Mouse (Mus musculus) left cerebral cortex, adult 11 months (tissue): ENCODE measurements at regions not wholly inside any gene's neighbourhood (a gene's known extent, or its start where the extent isn't known, plus 50 kb on each side); places are given as distances from the start of the nearest gene placed in this dataset.

Source experiments
- DNase-seq: peaks from one replicate; pipeline ENCODE4 v3.0.0; 2022; ENCODE audit warnings: low spot score

GRCm38 (mm10) chr9:61138741-61139368 lies 233.3 kb upstream of the Tle3 start:
- no peak for DNase-seq

- DNase-seq: no peak
Observed at GRCm38 (mm10) chr9:61143101-61143500, 229.1 kb upstream of the Tle3 start.

- no peak for DNase-seq
Observed at GRCm38 (mm10) chr9:61144685-61145318, 227.4 kb upstream of the Tle3 start.

DNA sequence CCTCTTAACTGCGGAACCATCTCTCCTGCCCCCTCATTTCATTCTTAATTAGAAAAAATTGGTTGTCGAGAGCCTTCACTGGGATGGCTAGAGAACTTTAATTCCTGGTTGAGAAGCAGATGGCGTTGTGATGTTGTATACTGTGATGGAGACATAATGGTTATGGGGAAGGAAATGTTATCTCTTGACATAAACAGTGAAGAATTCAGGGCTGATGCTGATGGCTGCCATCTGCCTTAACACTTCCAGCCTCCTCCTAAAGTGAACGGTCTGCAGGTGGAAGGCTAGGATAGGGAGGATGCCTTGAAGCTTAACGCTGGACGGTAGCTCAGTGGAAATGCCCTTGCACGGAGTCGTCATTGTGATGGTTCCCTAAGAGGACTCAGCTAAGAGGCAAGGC lies 226.4 kb upstream of the Tle3 start:
- DNase-seq: no peak

DNA sequence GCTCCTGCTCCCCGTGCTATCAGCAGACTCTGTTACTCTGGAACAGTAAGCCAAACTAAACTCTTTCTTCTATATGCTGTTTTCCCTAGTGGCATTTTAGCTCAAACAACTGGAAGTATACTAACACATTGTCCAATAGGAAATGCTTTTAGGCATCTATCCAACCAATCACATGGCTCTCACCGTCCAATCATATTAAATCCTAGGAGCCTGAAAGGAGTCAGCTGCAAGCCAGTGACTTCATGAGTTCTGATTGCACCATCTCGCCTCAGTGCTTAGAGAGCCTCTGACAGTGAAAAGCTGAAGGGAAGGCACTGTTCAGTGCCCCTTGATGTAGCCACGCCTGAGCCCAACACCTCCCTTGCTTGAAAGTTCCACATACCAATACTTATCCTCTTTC lies 221.0 kb upstream of the Tle3 start:
- DNase-seq: no peak

- DNase-seq: no peak
Observed at GRCm38 (mm10) chr9:61151901-61152337, 220.2 kb upstream of the Tle3 start.

- DNase-seq: no peak
Observed at GRCm38 (mm10) chr9:61154721-61155120, 217.4 kb upstream of the Tle3 start.

DNA sequence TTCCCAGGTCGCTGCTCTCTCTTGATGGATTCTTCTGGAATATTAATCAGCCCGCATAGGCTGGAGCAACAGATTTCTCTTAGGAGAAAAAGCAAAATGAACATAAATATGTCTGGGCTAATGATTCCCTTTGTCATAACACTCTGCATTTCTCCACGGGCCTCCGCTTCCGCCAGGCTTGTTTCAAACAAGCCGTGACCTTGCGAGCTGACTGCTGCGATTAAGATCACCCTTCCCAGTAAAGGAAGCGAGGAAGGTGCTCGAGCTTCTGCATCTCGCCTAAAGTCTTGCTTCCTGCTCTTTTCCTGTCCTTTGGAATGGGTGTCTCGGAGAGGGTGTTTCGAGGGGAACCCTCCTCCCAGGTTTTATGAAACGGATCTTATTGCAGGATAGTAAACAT lies 216.3 kb upstream of the Tle3 start:
- no peak for DNase-seq

DNA sequence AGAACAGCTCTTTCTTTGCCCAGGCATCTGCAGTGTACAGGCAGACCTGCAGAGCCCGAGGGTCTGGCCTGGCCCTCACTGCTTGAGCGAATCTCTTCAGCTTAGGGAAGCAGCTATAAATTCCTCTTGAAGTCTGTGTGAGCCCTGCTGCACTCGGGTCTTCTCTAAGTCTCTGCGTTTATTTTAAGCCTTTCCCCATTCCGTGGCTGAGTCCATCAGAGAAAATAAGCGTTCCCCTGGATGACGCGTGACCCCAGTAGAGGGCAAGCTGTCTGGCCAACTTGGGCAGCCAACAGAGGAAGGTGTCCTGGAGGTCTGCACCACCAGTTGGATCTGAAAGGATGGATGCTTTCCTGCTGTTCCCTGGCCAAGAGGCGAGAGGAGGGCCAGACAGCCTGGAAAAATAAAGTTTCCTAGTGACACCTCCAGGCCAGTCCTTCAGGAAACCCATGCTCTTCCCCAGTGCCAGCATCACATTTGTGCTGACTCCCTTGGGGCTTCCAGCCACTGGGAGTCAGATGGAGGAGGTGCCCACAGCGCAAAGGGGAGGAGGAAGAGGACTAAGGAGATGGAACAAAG lies 213.9 kb upstream of the Tle3 start:
- no peak for DNase-seq

DNA sequence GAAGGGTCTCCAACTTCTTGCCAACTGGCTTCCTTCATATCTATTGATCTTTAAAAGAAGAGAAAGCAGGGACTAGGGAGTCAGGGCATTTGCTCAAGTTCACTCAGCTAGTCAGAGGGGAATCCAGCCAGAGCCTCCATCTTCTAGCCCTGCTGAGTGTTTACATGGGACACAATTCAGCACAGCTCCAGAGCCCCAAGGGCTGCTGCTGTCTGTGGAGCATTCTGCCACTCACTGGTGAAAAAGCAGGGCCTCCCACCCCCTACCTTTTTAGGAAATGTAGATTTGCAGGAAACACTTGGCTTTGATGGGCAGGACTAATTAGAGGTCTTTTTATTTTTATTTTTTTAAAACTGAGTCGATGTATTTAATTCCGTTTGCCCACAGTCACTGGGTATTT lies 213.0 kb upstream of the Tle3 start:
- DNase-seq: no peak

- no peak for DNase-seq
Observed at GRCm38 (mm10) chr9:61159616-61160015, 212.6 kb upstream of the Tle3 start.

- no peak for DNase-seq
Observed at GRCm38 (mm10) chr9:61162884-61163283, 209.3 kb upstream of the Tle3 start.

GRCm38 (mm10) chr9:61163671-61164288 lies 208.4 kb upstream of the Tle3 start:
- DNase-seq: no peak

DNA sequence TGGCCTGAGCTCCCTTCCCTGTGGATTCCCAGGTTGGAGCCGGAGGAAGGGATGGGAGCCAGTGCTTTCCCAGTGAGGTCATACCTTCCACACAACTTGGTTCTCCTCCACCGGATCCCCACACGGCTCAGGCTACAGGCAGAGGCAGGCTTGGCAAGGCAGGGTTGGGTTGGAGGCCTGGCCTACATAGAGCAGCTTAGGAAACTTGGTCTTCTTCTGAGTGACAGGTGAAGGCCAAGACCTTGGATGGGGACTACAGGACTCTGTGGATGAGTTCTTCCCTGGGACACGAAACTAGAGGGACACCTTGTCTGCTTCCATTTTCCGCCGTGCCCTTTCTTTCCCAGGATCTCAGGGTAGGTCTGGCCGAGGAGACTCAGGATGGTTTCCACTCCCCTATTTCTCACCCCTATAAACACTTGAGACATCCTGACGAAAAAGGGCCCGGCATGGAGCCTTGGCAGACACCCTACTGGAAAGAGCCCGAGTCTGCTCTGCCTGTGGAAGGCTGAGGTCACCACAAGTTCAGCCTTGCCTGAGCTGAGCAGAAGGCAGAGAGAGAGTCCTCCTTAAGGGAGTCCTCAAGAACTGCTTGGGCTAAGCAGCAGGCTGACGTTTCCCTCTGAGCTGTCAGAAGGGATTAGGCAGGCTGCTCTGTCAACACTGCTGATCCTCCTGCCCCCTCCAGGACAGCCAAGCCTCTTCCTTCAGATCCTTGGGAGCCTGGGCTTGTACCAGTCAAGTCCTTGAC lies 207.5 kb upstream of the Tle3 start:
- no peak for DNase-seq

GRCm38 (mm10) chr9:61166115-61166514 lies 206.1 kb upstream of the Tle3 start:
- DNase-seq: no peak

GRCm38 (mm10) chr9:61167097-61167842 lies 204.9 kb upstream of the Tle3 start:
- DNase-seq: no peak

- DNase-seq: no peak
Observed at GRCm38 (mm10) chr9:61168931-61169330, 203.2 kb upstream of the Tle3 start.

- no peak for DNase-seq
Observed at GRCm38 (mm10) chr9:61169506-61170090, 202.6 kb upstream of the Tle3 start.

- DNase-seq: no peak
Observed at GRCm38 (mm10) chr9:61170921-61171320, 201.2 kb upstream of the Tle3 start.

GRCm38 (mm10) chr9:61172421-61172820 lies 199.7 kb upstream of the Tle3 start:
- no peak for DNase-seq

DNA sequence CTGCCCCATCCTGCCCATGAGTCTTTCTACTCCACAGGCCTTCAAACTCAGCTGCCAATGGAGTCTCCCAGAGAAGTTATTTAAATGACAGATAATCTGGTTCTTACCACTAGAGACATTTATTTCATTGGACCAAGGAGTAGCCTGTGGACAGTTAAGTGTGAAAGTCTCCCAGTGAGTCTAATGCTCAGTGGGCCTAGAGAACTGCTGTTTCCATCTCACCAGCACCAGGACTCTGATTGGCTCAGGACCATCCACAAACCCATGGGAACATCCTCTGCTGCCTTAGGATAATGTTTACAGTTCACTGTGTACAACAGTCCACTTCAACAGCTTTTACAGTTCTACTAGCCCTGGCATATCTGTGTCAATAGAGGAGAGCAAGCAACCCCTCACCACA lies 198.6 kb upstream of the Tle3 start:
- DNase-seq: no peak
